Mouse (Mus musculus) erythroblast, embryonic 14.5 days (primary cell): ENCODE results near the gene Kdm6b. TPM values are rescaled to one million over a fixed set of nuclear protein-coding genes. Genes with fewer than 3 reads are reported as not detected.

Source experiments
- H3K27me3 ChIP-seq: 2 replicates; pipeline ENCODE4 v1.6.1; 2012; ENCODE audit warnings: inconsistent platforms; ENCODE audit not compliant: control insufficient read depth
- H3K36me3 ChIP-seq: 2 replicates; pipeline ENCODE4 v1.6.1; 2012; ENCODE audit warnings: mild to moderate bottlenecking, inconsistent platforms; ENCODE audit not compliant: control insufficient read depth
- H3K4me1 ChIP-seq: 2 replicates; pipeline ENCODE4 v1.6.1; 2012; ENCODE audit warnings: inconsistent platforms; ENCODE audit not compliant: control insufficient read depth
- H3K4me3 ChIP-seq: replicated peaks from 2 replicates; pipeline ENCODE3; 2012; ENCODE audit warnings: moderate library complexity, mild to moderate bottlenecking, inconsistent platforms
- H3K9me3 ChIP-seq: 2 replicates; pipeline ENCODE4 v1.6.1; 2012; ENCODE audit warnings: low read length, inconsistent platforms, mixed read lengths; ENCODE audit not compliant: control insufficient read depth
- GATA1 ChIP-seq: IDR thresholded peaks from 2 replicates; pipeline ENCODE4 v1.6.1; 2012; ENCODE audit warnings: low read length, inconsistent platforms, mixed read lengths
- TAL1 ChIP-seq: IDR thresholded peaks from 3 replicates; pipeline ENCODE4 v1.6.1; 2012; ENCODE audit warnings: low read length, inconsistent platforms, mixed read lengths
- polyA plus RNA-seq: library from polyadenylated mRNA; stranded (reverse); fragments of >175 nt; gene quantifications from 2 replicates; pipeline ENCODE4 v1.2.3, GENCODE M21; 2012

Kdm6b gene
- polyA plus RNA-seq, 1 experiment = 0.65 TPM

DNA sequence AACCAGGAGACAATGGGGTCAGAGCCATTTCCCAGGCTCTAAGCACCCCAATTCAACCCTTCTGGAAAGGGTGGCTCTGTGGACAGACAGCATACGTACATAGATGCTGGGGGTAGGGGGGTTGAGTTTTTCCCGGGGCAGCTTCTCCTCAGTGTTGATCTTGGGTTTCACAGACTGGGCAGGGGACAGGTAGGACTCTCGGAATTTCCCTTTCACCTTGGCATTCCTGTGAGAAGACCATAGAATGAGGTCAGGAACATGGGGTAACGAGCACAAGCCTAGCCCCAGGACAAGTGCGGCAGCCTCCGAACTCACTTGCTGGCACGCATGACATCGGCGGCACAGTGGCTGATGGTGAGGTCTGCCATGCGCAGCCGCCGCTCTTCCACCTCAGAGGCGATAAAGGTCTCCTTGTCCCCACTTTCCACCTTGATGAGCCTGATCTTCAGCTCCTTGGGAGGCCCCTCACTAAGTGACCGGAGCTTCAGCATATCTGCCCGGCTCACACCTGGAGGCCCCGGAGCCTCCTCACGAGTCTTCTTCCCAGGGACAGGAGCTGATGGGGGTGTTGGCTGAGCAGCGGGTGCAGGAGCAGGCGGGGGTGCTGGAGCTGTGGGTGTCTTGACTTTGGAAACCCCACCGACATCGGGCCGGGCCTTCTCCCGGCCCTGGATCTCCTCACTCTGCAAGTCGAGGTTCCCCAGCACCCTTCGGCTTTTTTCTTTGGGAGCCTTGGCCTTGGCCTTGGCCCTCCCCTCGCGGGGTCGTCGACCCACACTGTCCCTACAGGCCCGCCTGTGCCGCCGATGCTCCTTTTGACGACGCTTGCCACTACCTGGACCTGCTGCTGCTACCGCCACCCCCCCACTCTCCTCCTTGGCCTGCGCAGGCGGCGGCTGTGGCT lies 9.5 kb downstream of the Kdm6b start:
- Histone ChIP-seq H3K27me3 (peaks cover 7% of the 10 kb centered on the region), H3K4me3 (no peak overlapping the region), H3K36me3 (peaks cover 70% of the 10 kb centered on the region), H3K4me1 (peaks cover 36% of the 10 kb centered on the region), H3K9me3 (peaks cover 10% of the 10 kb centered on the region)
- no peak for TF ChIP-seq TAL1
- TF ChIP-seq GATA1 = no peak

DNA sequence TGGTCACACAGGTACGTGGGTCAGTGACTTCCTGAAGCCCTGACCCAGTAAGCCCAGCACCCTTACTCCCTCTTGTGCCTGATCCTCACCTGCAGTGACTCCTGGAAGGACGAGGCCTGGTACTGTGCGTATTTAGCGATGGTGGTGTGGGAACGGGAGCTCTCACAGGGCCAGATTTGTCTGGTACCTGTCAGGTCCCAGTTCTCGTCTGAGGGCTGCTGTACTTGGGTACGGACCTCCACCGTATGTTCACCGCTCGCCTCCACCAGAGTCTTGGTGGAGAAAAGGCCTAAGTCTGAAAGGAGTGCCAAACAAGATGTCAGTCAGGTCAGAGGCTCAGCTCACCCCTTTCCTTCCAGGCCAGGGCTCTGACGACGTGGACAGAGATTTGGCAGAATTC lies 11.5 kb downstream of the Kdm6b start:
- H3K27me3 ChIP-seq = peaks cover 22% of the 10 kb centered on the region
- H3K4me1 ChIP-seq = peaks cover 30% of the 10 kb centered on the region
- no peak overlapping the region for H3K4me3 ChIP-seq
- TF ChIP-seq GATA1 (no peak), TAL1 (no peak)
- H3K9me3 ChIP-seq = peaks cover 10% of the 10 kb centered on the region
- H3K36me3 ChIP-seq = peaks cover 67% of the 10 kb centered on the region

DNA sequence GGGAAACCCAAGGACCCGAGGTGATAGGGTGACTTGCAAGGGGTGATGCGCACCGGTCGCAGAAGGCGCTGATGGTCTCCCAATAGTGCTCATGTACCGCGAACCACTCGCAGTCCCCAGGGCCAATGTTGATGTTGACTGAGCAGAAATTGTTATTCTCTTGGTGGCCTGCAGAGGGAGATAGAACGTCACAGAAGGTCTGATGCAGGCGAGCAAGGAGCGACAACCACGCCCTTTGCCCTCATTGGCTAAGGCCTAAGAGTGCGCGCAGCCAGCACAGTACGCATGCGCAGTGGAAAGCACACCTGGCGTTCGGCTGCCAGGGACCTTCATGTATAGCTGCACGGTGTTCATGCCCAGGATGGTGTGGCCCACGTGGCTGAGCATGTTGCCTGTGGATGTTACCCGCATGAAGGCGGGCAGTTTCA lies 12.3 kb downstream of the Kdm6b start:
- Histone ChIP-seq H3K9me3 (peaks cover 10% of the 10 kb centered on the region), H3K4me1 (peaks cover 37% of the 10 kb centered on the region), H3K27me3 (peaks cover 25% of the 10 kb centered on the region), H3K36me3 (peaks cover 60% of the 10 kb centered on the region), H3K4me3 (peak overlapping the region; percentile 11)
- no peak for TF ChIP-seq TAL1
- TF ChIP-seq GATA1 = no peak

DNA sequence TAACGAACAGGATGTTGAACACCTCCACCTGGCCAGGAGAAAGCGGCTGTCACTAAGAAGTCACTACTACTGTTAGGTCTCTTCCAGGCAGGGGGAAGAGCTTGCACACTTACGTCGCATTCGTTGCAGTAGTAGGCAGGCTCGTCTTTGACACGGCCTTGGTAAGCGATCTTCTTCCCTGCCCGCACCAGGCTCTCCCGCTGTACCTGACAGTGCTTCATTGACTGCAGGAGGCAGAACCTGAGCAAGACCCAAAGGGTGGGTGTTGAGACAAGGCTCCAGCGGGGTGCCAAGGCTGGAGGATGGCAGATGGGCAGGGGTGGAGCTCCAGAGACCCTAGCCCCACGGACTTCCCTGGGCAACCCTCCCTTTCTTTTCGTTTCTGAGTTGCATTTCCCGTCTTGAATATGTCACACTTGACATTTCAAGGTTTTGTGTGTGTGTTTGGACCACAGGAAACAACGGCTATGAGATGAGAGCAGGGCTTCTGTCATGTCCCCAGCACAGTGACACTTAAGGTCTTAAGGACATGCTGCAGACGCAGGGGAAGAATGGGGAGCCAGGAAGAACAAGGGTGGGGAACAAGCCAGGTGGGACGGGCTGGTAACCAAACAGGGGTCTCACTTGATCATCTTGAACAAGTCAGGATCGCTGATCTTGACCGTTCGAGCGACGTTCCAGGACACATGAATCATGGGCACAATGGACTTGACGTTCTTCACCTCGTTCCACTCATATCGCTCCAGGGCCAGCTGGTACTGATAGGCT lies 13.2 kb downstream of the Kdm6b start:
- no peak for TF ChIP-seq TAL1
- TF ChIP-seq GATA1 = no peak
- Histone ChIP-seq H3K27me3 (peaks cover 25% of the 10 kb centered on the region), H3K36me3 (peaks cover 51% of the 10 kb centered on the region), H3K4me1 (peaks cover 40% of the 10 kb centered on the region), H3K9me3 (peaks cover 10% of the 10 kb centered on the region), H3K4me3 (no peak overlapping the region)

DNA sequence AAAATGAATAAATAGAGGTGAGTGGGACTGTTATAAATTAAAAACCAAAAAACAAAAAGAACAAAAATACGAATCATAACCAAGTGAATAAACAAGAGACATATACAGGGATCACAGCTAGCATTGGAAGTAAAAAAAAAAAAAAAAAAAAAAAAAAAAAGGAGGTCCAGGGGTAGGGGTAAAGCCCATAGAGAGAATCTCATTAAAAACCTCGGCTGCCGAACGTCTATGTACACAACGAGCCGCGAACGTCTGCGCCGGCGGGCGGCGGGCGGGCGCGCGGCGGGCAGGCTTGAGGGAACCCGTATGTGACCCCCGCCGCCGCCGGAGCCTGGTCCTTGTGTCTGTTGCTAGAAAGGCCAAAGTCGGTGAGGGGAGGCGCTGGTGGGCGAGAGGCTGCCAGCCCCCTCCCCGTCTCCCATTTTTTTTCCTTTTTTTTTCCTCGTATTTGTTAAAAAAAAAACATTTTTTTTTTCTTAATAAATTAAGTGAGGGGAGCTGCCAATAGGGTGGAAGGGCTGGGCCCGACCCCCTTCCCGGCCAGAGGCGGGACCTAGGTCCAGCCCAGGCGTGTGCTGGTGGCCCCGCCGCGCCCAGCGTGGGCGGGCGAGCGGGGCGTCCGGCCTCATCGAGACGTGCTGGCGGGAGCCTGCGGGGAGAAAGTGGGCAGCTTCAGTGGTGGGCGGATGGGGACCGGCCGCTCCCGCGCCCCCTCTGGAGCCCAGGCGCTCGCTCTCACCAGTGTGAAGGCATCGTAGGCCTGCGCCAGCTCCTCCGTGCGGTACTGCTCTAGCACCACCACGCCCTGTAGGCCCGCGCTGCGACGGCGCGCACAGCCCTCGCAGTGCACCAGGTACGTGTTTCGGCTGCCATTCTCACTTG lies 14.0 kb downstream of the Kdm6b start:
- Histone ChIP-seq H3K4me3 (no peak overlapping the region), H3K9me3 (peaks cover 10% of the 10 kb centered on the region), H3K36me3 (peaks cover 42% of the 10 kb centered on the region), H3K4me1 (peaks cover 44% of the 10 kb centered on the region), H3K27me3 (peaks cover 25% of the 10 kb centered on the region)
- TF ChIP-seq GATA1 = no peak
- no peak for TF ChIP-seq TAL1

DNA sequence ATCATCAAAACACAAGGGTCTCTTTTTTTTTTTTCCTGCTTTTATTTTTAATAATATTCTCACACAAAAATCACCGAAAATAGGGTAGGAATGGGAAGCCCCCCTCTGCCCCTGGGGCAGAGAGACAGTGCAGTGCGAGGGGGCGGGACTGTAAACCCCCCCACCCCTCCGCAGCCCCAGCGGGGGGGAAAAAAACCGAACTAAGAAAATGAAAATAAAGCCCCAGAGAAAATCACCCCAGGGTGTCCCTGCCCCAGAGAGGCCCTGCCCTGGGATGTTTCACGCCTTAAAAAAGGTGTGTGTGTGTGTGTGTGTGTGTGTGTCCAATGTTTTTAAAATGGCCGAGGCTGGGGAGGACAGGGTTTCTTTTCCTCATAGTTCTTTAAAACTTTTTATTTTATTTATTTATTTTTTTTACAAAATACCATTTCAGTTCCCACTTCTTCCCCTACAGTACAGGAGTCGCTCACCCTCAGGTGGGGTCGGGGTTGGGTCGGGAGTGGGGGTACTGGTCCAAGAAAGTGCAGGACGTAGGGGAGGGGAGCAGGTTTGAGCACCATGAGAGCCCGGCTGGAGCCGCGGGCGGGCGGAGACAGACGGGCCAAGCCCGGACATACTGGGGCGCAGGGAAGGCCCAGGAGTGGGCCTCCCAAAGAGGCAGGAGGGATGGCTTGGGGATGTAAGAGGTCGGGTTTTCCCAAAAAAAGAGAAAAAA lies 14.8 kb downstream of the Kdm6b start:
- Histone ChIP-seq H3K9me3 (peaks cover 10% of the 10 kb centered on the region), H3K4me1 (peaks cover 50% of the 10 kb centered on the region), H3K4me3 (no peak overlapping the region), H3K27me3 (peaks cover 25% of the 10 kb centered on the region), H3K36me3 (peaks cover 35% of the 10 kb centered on the region)
- TF ChIP-seq GATA1 (no peak), TAL1 (no peak)

DNA sequence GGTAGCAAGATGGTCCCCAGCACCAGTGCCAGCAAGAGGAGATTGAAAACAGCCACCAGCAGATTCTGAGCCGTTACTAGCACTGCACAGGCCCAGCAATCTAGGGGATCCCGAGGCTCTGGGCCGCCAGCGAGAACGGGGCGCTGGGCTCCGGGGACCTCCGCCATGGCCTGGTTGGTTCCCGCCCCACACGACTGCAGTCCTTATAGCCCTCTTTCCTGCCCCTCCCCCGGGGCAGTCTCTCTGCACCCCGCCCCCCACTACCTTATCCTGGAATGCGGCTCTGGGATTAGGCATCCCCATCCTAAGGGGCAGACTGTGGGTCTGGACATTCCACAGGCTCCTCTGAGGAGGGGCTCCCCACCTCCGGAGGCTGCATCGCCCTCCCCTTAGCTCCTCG lies 15.4 kb downstream of the Kdm6b start, which contains the start of gene Tmem88:
TSS of gene Tmem88 (minus strand) at position 176 of the 400 bp plus-strand sequence.
- Histone ChIP-seq H3K9me3 (peaks cover 10% of the 10 kb centered on the region), H3K4me3 (peak within 1 kb of the TSS; percentile 84), H3K4me1 (peaks cover 50% of the 10 kb centered on the region), H3K36me3 (peaks cover 30% of the 10 kb centered on the region), H3K27me3 (peaks cover 25% of the 10 kb centered on the region)
- TF ChIP-seq TAL1 (no peak), GATA1 (no peak)

DNA sequence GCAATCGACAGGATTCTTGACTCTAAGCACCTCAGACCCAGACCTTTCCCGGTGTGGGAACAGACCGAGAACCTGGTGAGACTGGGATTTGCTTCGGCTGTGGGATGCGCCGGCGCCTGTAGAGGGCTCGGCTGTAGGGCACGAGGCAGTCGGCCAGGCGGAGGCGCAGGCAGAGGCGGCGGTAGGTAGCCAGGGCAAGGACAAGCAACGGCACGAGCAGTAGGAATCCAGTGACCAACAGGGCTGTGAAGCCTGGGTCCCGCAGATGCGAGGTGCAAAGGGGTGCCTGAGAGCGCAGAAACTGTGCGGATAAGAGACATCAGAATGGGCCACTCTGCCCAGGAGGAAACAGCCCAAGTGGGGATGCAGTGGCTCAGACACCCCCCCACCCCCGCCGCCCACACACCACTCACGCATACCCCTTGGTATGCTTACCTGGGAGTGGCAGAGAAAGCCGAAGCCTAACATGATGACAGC lies 15.9 kb downstream of the Kdm6b start:
- Histone ChIP-seq H3K9me3 (peaks cover 10% of the 10 kb centered on the region), H3K4me3 (peak overlapping the region; percentile 17), H3K36me3 (peaks cover 30% of the 10 kb centered on the region), H3K4me1 (peaks cover 50% of the 10 kb centered on the region), H3K27me3 (peaks cover 25% of the 10 kb centered on the region)
- TF ChIP-seq GATA1 (no peak), TAL1 (no peak)
